Mouse (Mus musculus): ENCODE measurements around the gene Jmjd4. TPM values are rescaled to one million over a fixed set of nuclear protein-coding genes. Genes with fewer than 3 reads are reported as not detected.

The Jmjd4 gene
- total and polyA plus RNA-seq, 3 experiments = 14.5 to 18.1 TPM; not detected in 1

DNA sequence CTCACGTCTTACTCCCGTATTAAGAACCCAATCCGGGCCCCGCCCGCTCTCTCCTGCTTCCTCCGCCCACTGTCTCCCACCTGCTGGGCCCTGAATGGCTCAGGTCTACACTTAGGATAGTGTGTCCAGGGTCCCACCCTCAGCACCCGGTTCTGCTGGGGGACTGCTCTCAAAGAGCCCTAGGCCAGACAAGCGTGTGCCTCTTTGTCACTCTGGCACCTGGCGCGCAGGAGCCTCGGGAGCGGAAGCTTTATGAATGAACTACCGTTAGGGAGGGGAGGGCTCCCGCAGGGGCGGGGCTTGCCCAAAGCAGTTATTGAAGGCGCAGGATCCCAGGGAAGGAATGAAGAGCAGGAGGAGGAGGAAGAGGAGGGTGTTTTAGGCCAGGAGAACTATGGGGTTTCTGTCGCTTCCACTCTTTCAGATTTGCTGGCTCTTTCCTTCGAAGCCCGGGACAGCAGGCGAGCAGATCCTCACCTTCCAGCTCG is 55.5 kb downstream of the Jmjd4 start:
- peak; percentile 93 for DNase-seq (ENCODE audit: low read depth, low spot score)
- Histone ChIP-seq H3K9me3 (replicated peaks; ENCODE audit: insufficient read depth, low read length) (no peaks in the 10 kb centered on the region), H3K79me2 (ENCODE audit: control insufficient read depth, insufficient read depth, low read length, poor library complexity) (peaks cover 17% of the 10 kb centered on the region), H3K9ac (ENCODE audit: control insufficient read depth, low read depth, low read length, poor library complexity, severe bottlenecking) (peak overlapping the region; percentile 97), H3K4me3 (ENCODE audit: control insufficient read depth in 1 of 2, insufficient read depth in 1 of 2, low read depth in 2 of 2, low read length in 2 of 2) (peak overlapping the region; percentile 84 to 85), H3K27ac (ENCODE audit: control insufficient read depth, low read depth, low read length) (peak overlapping the region; percentile 70), H3K36me3 (ENCODE audit: control insufficient read depth in 1 of 2, insufficient read depth in 2 of 2, low read length in 2 of 2) (peaks cover 14 to 23% of the 10 kb centered on the region in 2 experiments), H3K4me1 (ENCODE audit: control insufficient read depth in 1 of 2, insufficient read depth in 2 of 2, low read length in 2 of 2) (peaks cover 4 to 29% of the 10 kb centered on the region in 2 experiments), H3K27me3 (ENCODE audit: control insufficient read depth in 1 of 2, insufficient read depth in 2 of 2, low read length in 2 of 2) (no peaks in the 10 kb centered on the region)
- peak; percentile 71 for TF ChIP-seq ZMIZ1 (IDR thresholded peaks at IDR 0.05; ENCODE audit: low read depth, low read length)
- TF ChIP-seq MYB (IDR thresholded peaks at IDR 0.05; ENCODE audit: low read depth, low read length) = peak; percentile 69
- peak; percentile 33; the same call in 1 of the 2 replicates for TF ChIP-seq ELF1 (IDR thresholded peaks at IDR 0.05; ENCODE audit: low read depth, low read length)
- TF ChIP-seq EP300 (IDR thresholded peaks at IDR 0.05; ENCODE audit: low read depth in 1 of 2, low read length in 2 of 2) = peak in 1 of 2 experiments; percentile 53; a peak in 2 of 4 replicates
- TF ChIP-seq JUND (IDR thresholded peaks at IDR 0.05; ENCODE audit: low read depth, low read length) = no peak
- peak; percentile 54; the same call in 1 of the 2 replicates for TF ChIP-seq MAX (IDR thresholded peaks at IDR 0.05; ENCODE audit: low read length)
- peak; percentile 65 to 97 for TF ChIP-seq POLR2A (IDR thresholded peaks at IDR 0.05; ENCODE audit: control insufficient read depth in 1 of 2, insufficient read depth in 1 of 2, low read depth in 1 of 2, low read length in 2 of 2, poor library complexity in 1 of 2)
- TF ChIP-seq SIN3A (IDR thresholded peaks at IDR 0.05; ENCODE audit: low read length) = peak; percentile 72; the same call in 1 of the 2 replicates
- no peak for TF ChIP-seq TAL1 (IDR thresholded peaks at IDR 0.05; ENCODE audit: low read length)
- peak; percentile 41; the same call in 1 of the 2 replicates for TF ChIP-seq NRF1 (IDR thresholded peaks at IDR 0.05; ENCODE audit: insufficient read depth, low read depth, low read length, poor library complexity, severe bottlenecking)
- TF ChIP-seq MAZ (IDR thresholded peaks at IDR 0.05; ENCODE audit: low read depth, low read length) = peak; percentile 86
- peak; percentile 10; the same call in 1 of the 2 replicates for TF ChIP-seq E2F4 (IDR thresholded peaks at IDR 0.05; ENCODE audit: borderline replicate concordance, low read depth, low read length)
- 0 out of 2 replicates have a peak, but pooled peaks have one; percentile 11 for TF ChIP-seq USF1 (IDR thresholded peaks at IDR 0.05; ENCODE audit: low read depth, low read length)
- peak; percentile 72 for TF ChIP-seq NELFE (IDR thresholded peaks at IDR 0.05; ENCODE audit: low read depth, low read length)
- TF ChIP-seq KAT2A (conservative IDR thresholded peaks at IDR 0.05; ENCODE audit: low read depth, low read length) = no peak; the same call in 1 of the 2 replicates
- no peak for TF ChIP-seq MYC (IDR thresholded peaks at IDR 0.05; ENCODE audit: low read depth, low read length)
- TF ChIP-seq POLR2AphosphoS2 (IDR thresholded peaks at IDR 0.05; ENCODE audit: low read length) = peak; percentile 89; the same call in 1 of the 2 replicates
- TF ChIP-seq UBTF (IDR thresholded peaks at IDR 0.05; ENCODE audit: borderline replicate concordance, insufficient read depth, low read depth, low read length) = no peak
- TF ChIP-seq HCFC1 (IDR thresholded peaks at IDR 0.05; ENCODE audit: low read depth, low read length) = peak; percentile 69; the same call in 1 of the 2 replicates
- TF ChIP-seq MXI1 (IDR thresholded peaks at IDR 0.05; ENCODE audit: low read depth, low read length) = peak; percentile 71
- peak; percentile 84 for TF ChIP-seq TBP (IDR thresholded peaks at IDR 0.05; ENCODE audit: low read depth, low read length)
- peak; percentile 65 for TF ChIP-seq TCF12 (IDR thresholded peaks at IDR 0.05; ENCODE audit: low read depth, low read length)
